Mouse (Mus musculus) megakaryocyte, adult 5-6 weeks (primary cell): Measurements from ENCODE around the gene Rsad2. TPM values are rescaled to one million over a fixed set of nuclear protein-coding genes. Genes with fewer than 3 reads are reported as not detected.
"Not testable (repeated sequence)": the region's sequence is repeated elsewhere in the genome, so short reads cannot be mapped to it uniquely, and the experiment has no call there.

Experiments
- ATAC-seq: 2 replicates; pipeline ENCODE4 v1.8.0; 2016; ENCODE audit warnings: mild to moderate bottlenecking, inconsistent platforms; ENCODE audit not compliant: poor library complexity, severe bottlenecking
- total RNA-seq, 2 experiments: library from RNA; stranded (forward) in 1 of 2; stranded (reverse) in 1 of 2; fragments of 153-499, 151-499 nt in 1 of 2; fragments of 221-1000, 200-1000 nt in 1 of 2; gene quantifications; 2 replicates each; pipeline versions ENCODE4 v1.2.3 to v1.2.4; 2015 to 2017

Gene Rsad2
- total RNA-seq, 2 experiments from 2014 or later: 9.2 to 10.2 TPM

DNA sequence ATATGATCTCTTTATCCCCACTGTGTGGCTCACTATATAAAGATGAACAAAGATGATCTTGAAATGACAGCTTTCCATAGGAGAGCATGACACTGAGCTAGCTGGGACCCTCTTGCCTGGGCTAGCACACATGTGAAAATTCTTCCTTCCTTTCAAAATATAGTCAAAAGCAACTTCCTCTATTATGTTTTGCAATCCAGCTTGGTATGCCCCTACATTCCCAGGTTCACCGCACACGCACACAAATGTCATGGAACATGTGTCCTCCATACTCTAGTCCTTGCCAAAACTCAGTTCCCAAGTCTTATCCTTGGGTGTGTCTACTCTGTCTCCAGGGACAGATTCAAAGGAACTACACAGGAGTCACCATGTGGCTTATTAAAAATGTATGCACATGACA lies 6.8 kb downstream of the Rsad2 start:
- ATAC-seq: peak; percentile 83

DNA sequence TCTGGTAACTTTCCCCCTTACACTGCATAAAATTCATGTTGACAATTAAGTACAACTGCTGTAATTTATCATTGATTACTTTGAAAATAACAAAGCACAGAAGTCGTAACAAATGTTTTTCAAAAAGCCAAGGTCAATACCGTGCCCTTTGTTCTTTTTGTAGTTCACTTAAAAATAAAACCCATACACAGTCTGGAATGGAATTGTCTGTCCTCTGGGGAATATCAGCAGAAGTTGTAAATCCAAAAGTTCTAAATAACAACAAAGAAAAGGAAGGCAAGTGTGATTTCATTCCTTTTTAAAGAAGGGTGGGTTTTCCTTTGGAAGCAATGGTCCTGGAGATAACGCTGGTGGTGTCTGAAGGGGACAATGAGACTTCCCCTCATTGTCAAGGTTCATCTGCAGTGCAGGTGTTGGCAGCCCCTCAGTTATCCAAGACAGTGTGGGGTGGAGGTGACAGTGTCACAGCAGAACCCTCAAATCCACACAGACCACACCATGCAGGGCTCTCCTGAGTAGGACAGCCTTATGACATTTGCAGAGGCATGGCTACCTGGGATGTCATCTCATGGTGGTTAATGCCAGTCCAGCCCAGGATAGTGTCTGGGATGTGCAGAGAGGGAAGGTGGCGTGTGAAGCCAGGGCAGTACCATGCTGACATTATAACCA lies 9.7 kb downstream of the Rsad2 start:
- ATAC-seq: no peak

DNA sequence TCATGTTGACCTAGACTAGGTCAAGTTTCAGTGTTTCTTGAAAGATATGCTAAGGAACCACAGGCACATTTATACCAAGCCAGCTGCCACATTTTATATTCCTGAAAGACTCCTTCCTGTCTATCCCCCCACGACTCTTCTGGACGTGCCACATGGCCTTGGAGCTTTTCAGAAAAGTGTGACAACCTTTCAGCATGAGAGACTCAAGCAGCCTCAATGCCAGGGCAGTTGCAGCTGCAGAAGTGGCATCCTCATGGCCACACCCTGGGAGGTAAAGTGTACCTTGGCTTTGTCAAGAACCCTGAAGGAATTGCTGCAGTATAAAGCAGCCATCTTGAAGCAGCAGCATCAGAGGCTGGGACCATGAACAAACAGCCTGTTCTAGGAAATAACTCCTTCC lies 11.7 kb downstream of the Rsad2 start:
- no peak for ATAC-seq

DNA sequence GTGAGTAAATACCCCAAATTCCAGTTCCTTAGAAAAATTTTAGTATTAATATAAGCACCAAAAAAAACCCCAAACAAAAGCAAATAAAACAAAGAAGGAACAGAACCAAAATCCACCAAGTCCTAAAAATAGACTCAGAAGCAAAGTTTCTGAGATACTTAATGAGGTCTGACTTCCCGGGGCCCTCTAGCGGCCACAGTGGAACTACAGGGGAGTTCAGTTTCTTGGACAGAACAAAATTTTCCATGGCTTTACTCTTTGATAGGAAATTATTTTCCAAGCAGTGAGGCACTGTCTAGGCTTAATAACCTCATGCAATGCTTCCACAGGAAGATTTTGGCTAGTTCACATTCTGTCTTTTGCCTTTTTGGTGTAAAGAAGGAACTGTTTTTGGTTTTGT lies 12.2 kb downstream of the Rsad2 start:
- ATAC-seq: peak; percentile 71

DNA sequence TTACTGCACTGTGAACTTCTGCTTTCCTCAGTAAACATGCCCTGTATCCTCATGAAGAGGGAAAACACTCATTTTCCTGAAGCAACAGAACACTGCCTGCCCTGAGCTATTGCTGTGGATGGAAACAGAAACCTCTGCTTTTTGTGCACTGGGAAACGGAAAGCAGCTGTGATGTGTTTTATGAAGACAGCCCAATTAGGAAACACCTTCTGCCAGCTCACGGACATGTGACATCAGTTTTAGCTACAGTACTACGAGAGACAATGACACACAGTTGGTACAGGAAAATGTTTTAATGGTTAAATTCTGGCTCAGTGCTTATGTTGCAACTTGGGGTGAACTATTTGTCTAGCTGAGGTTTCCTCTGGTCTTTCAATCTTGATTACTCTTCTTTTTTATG lies 16.9 kb downstream of the Rsad2 start:
- ATAC-seq: peak; percentile 79

DNA sequence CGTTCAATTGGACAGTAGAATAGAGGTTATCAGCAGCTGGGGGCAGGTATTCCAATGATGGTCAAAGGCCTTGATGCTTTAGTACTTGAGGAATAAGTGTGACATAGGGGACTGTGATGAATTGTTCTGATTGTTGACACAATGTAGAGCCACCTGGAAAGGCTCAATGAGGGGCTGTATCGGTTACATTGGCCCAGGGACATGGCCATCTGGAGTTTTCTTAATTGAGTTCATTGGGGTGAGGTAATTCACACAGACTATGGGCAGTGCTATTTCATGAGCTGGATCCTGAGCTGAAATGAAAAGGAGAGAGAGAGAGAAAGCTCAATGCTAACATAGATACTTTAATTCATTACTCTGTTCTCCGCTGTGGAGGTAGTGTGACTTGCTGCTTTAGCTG lies 18.3 kb downstream of the Rsad2 start:
- no peak for ATAC-seq

DNA sequence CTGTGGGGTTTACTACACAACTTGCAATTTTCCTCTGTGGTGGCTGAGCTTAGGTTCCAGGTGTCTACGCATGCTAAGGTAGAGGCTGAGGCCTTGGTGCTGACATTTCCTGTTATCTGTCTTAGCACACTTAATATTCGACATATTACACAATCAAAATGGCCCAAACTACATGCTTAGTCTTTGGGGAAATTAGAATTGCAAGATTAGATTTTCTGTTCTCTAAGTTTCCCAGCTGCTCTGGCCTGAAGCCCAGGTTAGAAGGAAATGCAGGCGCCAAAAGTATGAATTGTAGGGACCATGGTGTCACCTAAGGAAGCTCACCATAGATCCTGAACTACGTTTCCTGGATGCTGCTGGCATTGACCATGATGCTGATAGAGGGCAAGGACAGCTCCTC lies 19.9 kb downstream of the Rsad2 start:
- ATAC-seq: peak; percentile 30; the same call in 1 of the 2 replicates

DNA sequence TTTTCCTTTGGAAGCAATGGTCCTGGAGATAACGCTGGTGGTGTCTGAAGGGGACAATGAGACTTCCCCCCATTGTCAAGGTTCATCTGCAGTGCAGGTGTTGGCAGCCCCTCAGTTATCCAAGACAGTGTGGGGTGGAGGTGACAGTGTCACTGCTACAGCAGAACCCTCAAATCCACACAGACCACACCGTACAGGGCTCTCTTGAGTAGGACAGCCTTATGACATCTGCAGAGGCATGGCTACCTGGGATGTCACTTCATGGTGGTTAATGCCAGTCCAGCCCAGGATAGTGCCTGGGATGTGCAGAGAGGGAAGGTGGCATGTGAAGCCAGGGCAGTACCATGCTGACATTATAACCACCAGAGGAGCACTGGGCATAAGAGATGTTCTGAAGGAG lies 27.5 kb downstream of the Rsad2 start:
- ATAC-seq: not testable (repeated sequence)

DNA sequence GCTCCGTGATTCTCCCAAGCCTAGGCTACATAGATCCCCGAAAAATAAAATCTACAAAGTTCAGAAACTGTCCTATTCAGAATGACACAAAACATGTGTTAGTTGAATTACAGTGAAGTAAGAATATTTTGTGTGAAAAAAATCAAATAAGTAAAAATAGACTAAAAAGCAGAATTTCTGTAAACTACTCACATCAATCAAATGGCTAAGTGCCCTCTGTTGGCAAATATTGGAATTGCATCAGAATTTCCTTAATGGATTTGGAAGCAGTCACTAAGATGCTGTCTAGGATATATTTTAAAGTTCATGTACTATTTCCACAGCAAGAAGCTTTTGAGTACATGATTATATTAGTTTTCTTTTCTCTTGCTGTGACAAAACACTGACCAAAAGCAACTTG lies 31.4 kb downstream of the Rsad2 start:
- no peak for ATAC-seq

DNA sequence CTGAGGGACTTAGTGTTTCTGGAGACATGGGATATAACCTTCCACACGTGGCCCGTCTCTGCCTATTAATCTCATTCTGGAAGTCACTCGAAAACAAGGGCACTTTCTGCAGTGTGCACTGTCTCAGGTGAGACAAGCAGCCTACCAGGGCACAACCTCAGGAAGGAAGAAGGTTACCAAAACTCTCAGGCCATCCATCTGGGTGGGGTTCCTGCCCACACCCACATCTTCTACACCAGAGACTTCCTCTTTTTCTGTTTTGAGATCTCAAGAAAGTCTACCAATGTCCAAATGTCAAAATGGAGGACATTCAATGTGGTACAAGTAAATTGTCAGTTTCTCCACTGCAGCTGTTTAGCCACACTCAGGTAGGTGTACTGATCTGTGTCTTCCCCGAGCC lies 37.9 kb downstream of the Rsad2 start:
- ATAC-seq: peak; percentile 76

DNA sequence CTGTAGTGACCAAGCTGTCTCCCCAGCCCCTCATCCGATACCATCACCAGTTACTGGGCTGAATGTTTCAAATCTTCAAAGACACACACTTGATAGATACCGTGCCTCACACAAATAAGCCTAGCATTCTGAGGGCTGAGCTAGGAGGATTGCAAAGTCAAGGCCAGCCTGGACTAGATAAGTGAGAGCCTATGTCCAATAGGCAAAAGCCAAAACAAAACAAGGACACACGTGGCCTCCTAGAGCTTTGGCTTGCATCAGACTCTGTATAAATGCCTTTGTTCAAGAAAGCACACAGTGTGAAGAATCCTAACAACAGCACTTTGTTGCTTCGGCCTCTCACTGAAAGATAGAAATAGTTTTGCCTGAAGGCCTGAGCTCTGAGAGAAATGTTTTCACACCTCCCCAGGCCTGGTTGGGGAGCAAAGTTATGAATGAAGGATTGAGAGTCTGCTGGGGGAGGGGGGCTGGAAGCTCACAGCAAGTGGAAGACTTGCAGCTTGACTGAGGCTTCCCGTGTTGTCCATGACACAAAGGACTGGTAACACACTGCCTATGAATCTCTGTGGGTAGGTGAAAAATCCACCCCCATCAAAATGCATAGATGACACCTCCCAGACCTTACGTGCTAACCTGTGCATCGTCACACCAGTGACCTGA lies 39.5 kb downstream of the Rsad2 start:
- ATAC-seq: no peak

DNA sequence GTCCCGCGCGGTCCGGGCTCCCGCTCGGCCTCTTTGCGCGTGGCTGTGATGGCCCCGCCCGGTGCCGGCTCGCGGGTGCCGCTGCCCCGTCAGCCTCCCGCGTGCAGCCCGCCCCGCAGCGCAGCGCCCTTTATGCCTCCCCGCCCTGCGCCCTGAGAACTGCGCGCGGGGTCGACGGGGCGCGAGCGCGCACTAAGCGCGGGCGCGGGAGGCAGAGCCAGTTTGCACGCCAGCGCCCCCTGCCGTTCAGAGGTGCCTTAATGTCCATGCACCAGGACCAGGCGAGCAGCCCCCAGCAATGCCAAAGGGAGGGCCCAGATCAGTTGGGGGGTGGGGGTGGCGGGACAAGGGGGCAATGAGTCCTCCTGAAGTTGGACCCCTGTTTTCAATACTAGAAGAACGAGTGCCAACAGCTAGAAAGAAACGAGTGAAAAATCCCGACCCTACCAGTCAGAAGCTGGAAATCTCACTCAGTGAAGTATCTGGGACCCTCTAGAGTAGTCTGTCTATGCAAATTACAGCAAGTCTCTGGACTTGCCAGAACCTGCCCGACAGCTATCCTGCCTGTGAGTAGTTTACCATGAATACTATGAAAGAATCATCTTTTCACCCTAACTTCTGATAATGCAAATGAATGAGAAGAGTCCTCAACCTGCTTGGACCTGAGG lies 41.0 kb downstream of the Rsad2 start, which contains the start of gene Rnf144a:
Gene Rnf144a (minus strand): TSS at position 151 of the 668 bp plus-strand sequence.
- peak; percentile 79 for ATAC-seq

DNA sequence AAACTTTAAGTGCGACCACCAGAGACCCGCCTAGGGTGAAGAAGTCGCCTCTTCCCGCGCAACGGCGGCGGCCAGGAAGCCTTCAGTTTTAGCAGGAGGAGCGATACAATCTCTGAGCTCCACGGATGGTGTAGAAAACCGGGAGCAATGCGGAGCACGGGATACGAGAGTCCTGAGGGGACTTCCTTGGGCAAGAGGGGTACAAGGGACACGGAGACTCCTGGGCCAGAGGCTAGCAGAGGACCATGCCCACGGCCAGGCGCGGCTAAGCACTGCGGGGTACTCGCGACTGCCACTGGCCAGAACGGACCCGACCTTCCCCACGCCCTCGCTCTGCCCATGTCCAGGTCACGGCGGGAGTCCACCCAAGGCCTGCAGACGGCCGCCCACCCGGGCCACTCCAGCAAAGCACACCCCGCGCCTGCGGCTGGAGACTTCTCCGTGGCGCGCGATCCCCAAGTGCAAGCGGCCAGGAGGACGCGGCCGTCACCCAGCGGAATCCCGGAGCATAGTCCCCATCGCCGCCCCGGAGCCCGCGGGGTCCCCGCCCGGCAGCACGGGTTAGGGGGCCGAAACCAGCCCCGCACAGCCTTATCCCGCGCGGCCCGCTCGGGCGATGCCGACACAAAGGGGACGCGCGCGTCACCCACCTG lies 41.7 kb downstream of the Rsad2 start:
- ATAC-seq: peak; percentile 22

DNA sequence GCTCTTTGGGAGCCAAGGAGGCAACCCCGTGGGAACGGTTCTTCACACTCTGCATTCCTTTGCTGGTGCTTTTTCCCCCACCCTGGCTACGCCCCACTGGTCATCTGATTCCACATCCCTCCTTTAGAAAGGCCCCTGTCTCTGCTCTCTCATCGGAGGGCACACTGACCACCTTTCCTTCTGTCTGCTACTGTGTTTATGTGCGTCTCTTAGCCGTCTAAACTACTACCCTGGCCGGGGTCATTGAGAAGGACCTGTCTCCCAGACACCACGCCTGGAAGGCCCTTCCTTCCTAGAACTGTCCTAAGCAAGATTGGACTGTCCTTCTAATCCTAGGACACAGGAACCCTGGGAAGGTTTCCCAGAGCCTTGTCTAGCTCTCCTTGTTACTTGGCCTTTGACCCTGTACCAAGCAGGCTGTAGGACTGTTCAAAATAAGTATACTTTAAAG lies 42.3 kb downstream of the Rsad2 start:
- ATAC-seq: no peak

DNA sequence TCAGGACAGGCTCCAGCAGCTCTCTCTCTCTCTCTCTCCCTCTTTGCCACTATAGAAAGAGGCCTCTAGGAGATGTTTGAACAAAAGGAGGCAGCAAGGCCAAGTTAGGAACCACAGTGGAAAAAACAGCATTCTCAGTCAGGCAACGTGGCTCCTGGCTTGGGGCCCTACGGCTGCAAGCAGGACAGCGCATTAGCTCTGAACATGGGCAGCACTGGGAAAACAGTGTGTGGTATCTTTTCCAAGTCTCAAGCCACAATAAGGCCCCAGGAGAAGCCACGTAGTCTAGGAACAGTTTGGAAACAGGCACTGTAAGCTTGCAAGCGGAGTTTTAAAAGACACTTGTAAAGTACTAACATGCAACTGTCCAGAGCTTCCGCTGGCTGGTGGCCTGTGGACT lies 43.5 kb downstream of the Rsad2 start:
- ATAC-seq: no peak

DNA sequence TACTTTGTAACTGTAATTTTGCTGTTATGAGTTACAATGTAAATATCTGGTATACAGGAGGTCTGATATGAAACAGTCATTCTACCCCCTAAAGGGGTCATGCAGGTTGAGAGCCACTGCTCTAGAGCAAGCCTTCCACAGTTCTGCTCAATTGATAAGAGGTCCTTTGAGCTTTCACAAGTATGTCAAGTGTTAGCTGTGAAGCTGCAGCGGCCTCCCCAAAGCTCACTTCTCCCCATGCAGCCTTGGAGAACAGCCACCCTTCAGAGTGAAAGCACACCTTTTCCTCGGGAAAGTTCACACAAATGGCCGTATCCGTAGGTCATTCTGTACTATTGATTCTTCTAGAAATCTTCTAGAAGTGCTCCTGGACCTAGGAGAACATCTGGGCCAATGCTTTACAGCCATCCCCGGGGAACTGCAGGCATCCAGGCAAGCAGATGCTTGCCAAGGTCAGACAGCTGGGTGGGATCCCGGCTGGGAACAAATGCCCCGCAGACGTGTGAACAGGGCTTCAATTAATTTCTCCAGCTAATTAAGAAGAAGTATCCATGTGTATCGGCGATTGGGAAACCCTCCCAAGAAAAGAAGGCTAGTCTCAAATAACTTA lies 44.3 kb downstream of the Rsad2 start:
- ATAC-seq: no peak

DNA sequence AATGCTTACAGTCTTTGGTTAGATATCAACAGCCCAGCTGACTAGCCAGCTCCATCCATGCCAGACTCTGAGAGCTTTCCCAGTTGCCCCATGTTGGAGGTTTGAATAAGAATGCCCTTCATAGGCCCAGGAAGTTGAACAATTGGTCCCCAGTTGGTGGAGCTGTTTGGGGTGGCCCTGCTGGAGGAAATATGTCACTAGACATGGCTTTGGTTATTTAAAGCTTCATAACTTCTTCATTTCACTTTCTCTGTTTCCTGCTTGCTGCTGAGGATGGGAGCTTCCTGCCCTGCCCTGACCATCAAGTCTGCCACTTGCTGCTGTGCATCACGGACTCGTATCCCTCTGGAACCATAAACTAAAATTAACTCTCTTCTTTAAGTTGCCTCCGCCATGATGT lies 45.8 kb downstream of the Rsad2 start:
- ATAC-seq: peak; percentile 56

DNA sequence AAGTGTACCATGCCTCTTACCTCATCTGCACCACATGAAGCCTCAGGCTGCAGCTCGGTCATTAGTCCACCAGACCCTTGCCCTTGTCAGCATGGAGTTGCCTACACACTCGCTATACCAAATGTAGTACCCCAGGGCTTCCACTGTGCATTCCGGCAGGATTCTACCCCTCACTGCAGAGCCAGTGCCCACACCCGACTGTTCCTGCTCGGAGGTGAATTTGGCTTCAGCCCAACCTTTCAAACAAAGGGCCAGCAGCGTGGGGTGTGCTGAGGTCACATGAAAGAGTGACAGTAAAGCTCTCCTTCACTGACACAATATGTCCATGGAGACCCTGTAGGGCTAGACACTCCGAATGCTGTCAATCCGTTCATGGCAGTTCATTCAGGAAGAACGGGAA lies 47.5 kb downstream of the Rsad2 start:
- no peak for ATAC-seq

DNA sequence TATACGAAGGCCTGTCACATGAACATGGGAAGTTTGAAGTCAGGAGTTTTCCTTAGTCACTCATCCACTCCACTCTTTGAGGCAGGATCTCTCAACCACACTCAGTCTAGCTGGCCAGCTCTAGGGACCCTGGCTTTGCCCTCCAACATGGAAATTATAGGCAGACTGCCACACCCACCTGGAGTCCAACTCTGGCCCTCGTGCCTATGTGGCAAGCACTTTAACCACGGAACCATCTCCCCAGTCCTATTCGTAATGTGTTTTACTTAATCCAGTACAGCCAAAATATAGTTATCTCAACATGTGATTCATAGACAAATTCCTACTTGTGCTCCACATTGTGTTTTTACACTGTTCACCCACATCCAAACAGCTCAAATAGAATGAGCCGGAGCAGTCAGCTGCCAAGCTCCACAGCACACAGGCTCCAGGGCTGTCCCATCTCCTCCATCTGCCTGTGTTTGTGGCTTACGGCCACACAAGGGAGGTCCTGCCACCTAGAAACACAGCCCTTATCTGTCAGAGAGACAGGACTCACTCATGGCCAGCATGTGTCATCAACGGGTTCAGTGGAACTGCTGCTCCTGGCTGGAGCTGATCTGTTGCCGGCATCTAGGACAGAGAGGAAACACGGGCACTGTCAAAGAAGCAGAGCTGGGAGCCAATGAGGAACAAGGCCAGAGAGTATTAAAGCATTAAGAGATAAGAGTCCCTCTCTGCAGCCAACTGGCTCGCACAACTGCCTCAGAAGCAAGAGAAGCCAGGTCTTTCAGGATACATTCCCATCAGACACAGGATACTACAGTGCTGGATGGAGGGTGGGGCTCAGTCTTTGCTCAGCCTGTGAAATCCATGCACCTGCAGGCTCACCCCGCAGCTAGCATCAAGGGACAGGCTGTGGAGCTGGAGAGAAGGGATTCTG lies 51.2 kb downstream of the Rsad2 start:
- ATAC-seq: peak; percentile 44
